Mouse (Mus musculus) hindbrain, embryonic 16.5 days (tissue): Measurements from ENCODE around the gene Nid2. TPM values are rescaled to one million over a fixed set of nuclear protein-coding genes. Genes with fewer than 3 reads are reported as not detected.

Experiments
- ATAC-seq: fragments of 200-750 bp; cut with Nextera tagmentation; 2 replicates; pipeline ENCODE4 v1.8.0; 2017; ENCODE audit warnings: moderate TSS enrichment, moderate library complexity
- H3K27ac ChIP-seq: fragments of 300-500 bp; sonication (generic); 2 replicates; pipeline ENCODE4 v1.5.1; 2014; ENCODE audit warnings: low read depth, mild to moderate bottlenecking, control low read depth, low read length, moderate library complexity
- H3K27me3 ChIP-seq: fragments of 300-500 bp; sonication (generic); replicated peaks from 2 replicates; pipeline ENCODE4 v1.6.1; 2014; ENCODE audit warnings: low read length; ENCODE audit not compliant: control insufficient read depth, insufficient read depth
- H3K36me3 ChIP-seq: fragments of 300-500 bp; sonication (generic); 2 replicates; pipeline ENCODE4 v1.6.1; 2014; ENCODE audit warnings: mild to moderate bottlenecking, low read length, moderate library complexity, mixed read lengths; ENCODE audit not compliant: control insufficient read depth, insufficient read depth
- H3K4me1 ChIP-seq: fragments of 300-500 bp; sonication (generic); 2 replicates; pipeline ENCODE4 v1.6.1; 2014; ENCODE audit warnings: low read depth, low read length; ENCODE audit not compliant: control insufficient read depth, insufficient read depth
- H3K4me2 ChIP-seq: fragments of 300-500 bp; sonication (generic); 2 replicates; pipeline ENCODE4 v1.6.1; 2014; ENCODE audit warnings: mild to moderate bottlenecking, low read length, control low read depth, moderate library complexity
- H3K4me3 ChIP-seq: fragments of 300-500 bp; sonication (generic); 2 replicates; pipeline ENCODE4 v1.5.1; 2014; ENCODE audit warnings: mild to moderate bottlenecking, low read length, control low read depth, moderate library complexity
- H3K9ac ChIP-seq: fragments of 300-500 bp; sonication (generic); 2 replicates; pipeline ENCODE4 v1.6.1; 2014; ENCODE audit warnings: low read depth, mild to moderate bottlenecking, control low read depth, low read length, moderate library complexity
- H3K9me3 ChIP-seq: fragments of 300-500 bp; sonication (generic); 2 replicates; pipeline ENCODE4 v1.6.1; 2014; ENCODE audit warnings: mild to moderate bottlenecking, low read length, moderate library complexity; ENCODE audit not compliant: control insufficient read depth
- WGBS: fragments of 180-500 bp; shearing (Covaris S2); extraction: QIAGEN DNeasy Blood & Tissue Kit; methylation state at CpG from one replicate; pipeline ENCODE4 v1.1.7; 2014; 5-methylcytosine and 5-hydroxymethylcytosine counted together
- polyA plus RNA-seq: library from polyadenylated mRNA; unstranded; fragments of >200 nt; fragmentation: Nextera tagmentation; extraction: Ambion mirVana; gene quantifications from 2 replicates; pipeline ENCODE4 v1.2.1, GENCODE M21; 2015

Gene Nid2
- polyA plus RNA-seq, 1 experiment from 2014 or later: 33.7 TPM

GRCm38 (mm10) chr14:19813061-19813460 lies 62.0 kb downstream of the Nid2 start:
- Histone ChIP-seq H3K27ac (no peak overlapping the region), H3K36me3 (peaks cover 30% of the 10 kb centered on the region), H3K9me3 (no peaks in the 10 kb centered on the region), H3K9ac (no peak overlapping the region), H3K4me1 (no peaks in the 10 kb centered on the region), H3K27me3 (no peaks in the 10 kb centered on the region), H3K4me3 (no peak overlapping the region), H3K4me2 (no peak overlapping the region)
- no peak for ATAC-seq
- WGBS: 87% methylated on average over 2 of the region's 2 CpGs

- peak; percentile 73 for ATAC-seq
- peaks cover 4% of the 10 kb centered on the region for H3K4me1 ChIP-seq
- no peaks in the 10 kb centered on the region for H3K9me3 ChIP-seq
- no peak overlapping the region for H3K4me3 ChIP-seq
- no peak overlapping the region for H3K9ac ChIP-seq
- no peaks in the 10 kb centered on the region for H3K27me3 ChIP-seq
- no peak overlapping the region for H3K4me2 ChIP-seq
- peaks cover 28% of the 10 kb centered on the region for H3K36me3 ChIP-seq
- H3K27ac ChIP-seq: no peak overlapping the region
- WGBS: 9% methylated on average over 1 of the region's 1 CpGs
Observed at GRCm38 (mm10) chr14:19817949-19818348, 66.9 kb downstream of the Nid2 start.

GRCm38 (mm10) chr14:19821686-19822085 lies 70.6 kb downstream of the Nid2 start:
- Histone ChIP-seq H3K4me3 (no peak overlapping the region), H3K27me3 (no peaks in the 10 kb centered on the region), H3K4me1 (peaks cover 13% of the 10 kb centered on the region), H3K4me2 (no peak overlapping the region), H3K9me3 (no peaks in the 10 kb centered on the region), H3K27ac (no peak overlapping the region), H3K9ac (no peak overlapping the region), H3K36me3 (peaks cover 14% of the 10 kb centered on the region)
- no peak for ATAC-seq
- WGBS: 99% methylated on average over 5 of the region's 5 CpGs

- peaks cover 13% of the 10 kb centered on the region for H3K4me1 ChIP-seq
- WGBS: under 1% methylated on average over 67 of the region's 80 CpGs
- peak within 1 kb of the TSS; percentile 84 for H3K27ac ChIP-seq
- no peaks in the 10 kb centered on the region for H3K27me3 ChIP-seq
- H3K9ac ChIP-seq: peak within 1 kb of the TSS; percentile 96
- peak within 1 kb of the TSS; percentile 97 for H3K4me3 ChIP-seq
- no peaks in the 10 kb centered on the region for H3K9me3 ChIP-seq
- H3K36me3 ChIP-seq: peaks cover 11% of the 10 kb centered on the region
- peak; percentile 99 for ATAC-seq
- peak within 1 kb of the TSS; percentile 90 for H3K4me2 ChIP-seq
Observed at GRCm38 (mm10) chr14:19823321-19824142, 72.5 kb downstream of the Nid2 start, which contains the start of gene Rtraf. Rtraf (minus strand) TSS chr14:19823824.

GRCm38 (mm10) chr14:19825481-19825880 lies 74.4 kb downstream of the Nid2 start:
- Histone ChIP-seq H3K4me3 (no peak overlapping the region), H3K27ac (peak overlapping the region; percentile 56), H3K9me3 (no peaks in the 10 kb centered on the region), H3K4me1 (peaks cover 13% of the 10 kb centered on the region), H3K36me3 (peaks cover 4% of the 10 kb centered on the region), H3K27me3 (no peaks in the 10 kb centered on the region), H3K9ac (no peak overlapping the region), H3K4me2 (peak overlapping the region; percentile 24)
- 12% methylated on average over 11 of the region's 11 CpGs for WGBS
- no peak for ATAC-seq

- WGBS: 89% methylated on average over 3 of the region's 3 CpGs
- no peak overlapping the region for H3K4me3 ChIP-seq
- H3K36me3 ChIP-seq: no peaks in the 10 kb centered on the region
- H3K4me2 ChIP-seq: no peak overlapping the region
- no peak overlapping the region for H3K9ac ChIP-seq
- ATAC-seq: no peak
- no peaks in the 10 kb centered on the region for H3K9me3 ChIP-seq
- H3K27me3 ChIP-seq: no peaks in the 10 kb centered on the region
- H3K4me1 ChIP-seq: 0 out of 2 replicates have a peak, but pooled peaks cover 2% of the 10 kb centered on the region
- no peak overlapping the region for H3K27ac ChIP-seq
Observed at GRCm38 (mm10) chr14:19836289-19836688, 85.2 kb downstream of the Nid2 start.

- Histone ChIP-seq H3K9me3 (no peaks in the 10 kb centered on the region), H3K27me3 (no peaks in the 10 kb centered on the region), H3K4me1 (0 out of 2 replicates have a peak, but pooled peaks cover 2% of the 10 kb centered on the region), H3K9ac (peak overlapping the region; percentile 64), H3K4me3 (peak overlapping the region; percentile 20), H3K36me3 (no peaks in the 10 kb centered on the region), H3K27ac (no peak overlapping the region), H3K4me2 (peak overlapping the region; percentile 57)
- peak; percentile 83 for ATAC-seq
- WGBS: 22% methylated on average over 15 of the region's 15 CpGs
Observed at GRCm38 (mm10) chr14:19839600-19840332, 88.7 kb downstream of the Nid2 start.

- Histone ChIP-seq H3K9ac (no peak overlapping the region), H3K4me3 (no peak overlapping the region), H3K9me3 (no peaks in the 10 kb centered on the region), H3K27ac (no peak overlapping the region), H3K4me1 (no peaks in the 10 kb centered on the region), H3K4me2 (no peak overlapping the region), H3K36me3 (no peaks in the 10 kb centered on the region), H3K27me3 (no peaks in the 10 kb centered on the region)
- ATAC-seq: no peak
- WGBS: 40% methylated on average over 3 of the region's 3 CpGs
Observed at GRCm38 (mm10) chr14:19853471-19853870, 102.4 kb downstream of the Nid2 start.

GRCm38 (mm10) chr14:19858279-19858678 lies 107.2 kb downstream of the Nid2 start:
- no peaks in the 10 kb centered on the region for H3K9me3 ChIP-seq
- H3K4me2 ChIP-seq: no peak overlapping the region
- no peaks in the 10 kb centered on the region for H3K36me3 ChIP-seq
- H3K4me3 ChIP-seq: no peak overlapping the region
- 80% methylated on average over 2 of the region's 2 CpGs for WGBS
- no peak overlapping the region for H3K27ac ChIP-seq
- no peak for ATAC-seq
- no peaks in the 10 kb centered on the region for H3K27me3 ChIP-seq
- no peak overlapping the region for H3K9ac ChIP-seq
- no peaks in the 10 kb centered on the region; the same call in 1 of the 2 replicates for H3K4me1 ChIP-seq
